Mouse (Mus musculus): Measurements from ENCODE around the gene Snx4.

The Snx4 gene

DNA sequence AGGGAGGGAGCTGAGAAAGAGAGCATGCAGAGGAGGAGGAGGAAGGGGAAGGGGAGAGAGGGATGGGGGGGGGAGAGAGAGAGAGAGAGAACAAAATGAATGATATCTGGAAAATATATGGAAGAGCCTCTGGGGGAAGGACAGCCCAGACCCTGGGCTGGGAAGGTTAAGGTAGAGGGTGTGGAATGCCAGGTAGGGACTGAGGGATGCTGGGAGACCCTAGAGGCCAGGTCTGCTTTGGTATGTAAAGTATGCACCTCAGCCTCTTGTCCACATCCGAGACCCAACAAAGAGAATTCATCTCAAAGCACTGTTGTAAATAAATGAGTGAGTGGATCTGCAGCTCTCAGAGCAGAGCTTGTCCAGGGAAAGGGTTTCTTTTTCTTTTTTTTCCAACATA is 91.1 kb downstream of the Snx4 start:
- DNase-seq (ENCODE audit: low read depth, low spot score) = no peak

DNA sequence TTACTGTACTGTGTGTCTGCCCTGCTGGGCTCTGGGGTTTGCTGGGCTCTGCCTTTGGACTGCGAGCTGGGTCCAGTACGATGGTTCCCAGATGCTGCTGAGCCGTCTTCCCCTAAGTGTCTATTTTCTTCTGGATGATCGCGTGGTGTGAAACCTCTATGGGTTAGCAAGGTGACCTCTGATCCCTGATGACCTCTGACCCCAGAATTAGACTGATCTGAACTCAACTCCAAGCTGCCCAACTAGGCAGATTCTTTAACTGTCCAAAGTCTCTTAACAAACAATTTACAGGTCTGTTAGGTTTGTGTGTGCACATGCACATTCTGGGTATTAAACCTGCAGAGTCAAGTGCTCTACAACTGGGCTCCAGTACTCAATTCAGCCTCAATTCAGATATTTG is 91.9 kb downstream of the Snx4 start:
- DNase-seq (ENCODE audit: low read depth, low spot score) = no peak

DNA sequence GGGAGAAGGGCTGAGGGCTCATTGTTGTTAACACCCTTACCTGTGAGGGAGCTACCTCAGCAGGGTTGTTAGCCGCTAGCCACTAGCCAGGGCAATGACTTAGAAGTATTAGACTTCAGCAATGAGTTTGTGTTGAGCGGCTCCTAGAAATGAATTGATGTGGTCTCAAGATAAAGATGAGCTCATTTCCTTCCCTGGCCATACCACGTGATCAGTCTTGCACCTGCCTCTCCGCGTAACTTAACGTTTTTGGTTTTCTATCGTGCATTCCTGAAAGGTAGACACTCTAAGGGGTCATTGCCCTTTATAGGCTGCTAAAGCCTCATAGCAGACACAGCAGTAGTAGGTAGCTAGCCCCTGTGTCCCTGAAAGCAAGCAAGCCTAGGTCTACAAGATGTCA is 92.4 kb downstream of the Snx4 start:
- DNase-seq (ENCODE audit: low read depth, low spot score) = peak; percentile 82

DNA sequence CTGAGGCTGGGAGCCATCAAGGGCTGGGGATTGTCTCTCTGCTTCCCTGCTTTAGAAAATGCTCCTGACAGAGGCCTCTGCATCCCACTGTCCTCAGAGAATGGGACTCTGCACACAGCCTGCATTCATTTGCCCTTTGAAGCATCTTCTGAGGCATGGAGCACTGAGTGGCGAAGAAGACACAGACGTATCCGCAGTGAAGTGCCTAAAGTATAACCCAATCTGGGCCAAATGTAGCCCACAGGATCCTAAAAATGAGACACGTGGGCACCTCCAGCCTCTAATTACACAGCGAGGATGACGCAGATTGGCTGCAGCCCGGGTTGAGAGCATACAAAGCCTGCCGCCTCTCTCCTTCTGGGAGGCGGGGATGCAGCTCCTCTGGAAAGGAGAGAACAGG is 93.1 kb downstream of the Snx4 start:
- DNase-seq (ENCODE audit: low read depth, low spot score) = no peak

DNA sequence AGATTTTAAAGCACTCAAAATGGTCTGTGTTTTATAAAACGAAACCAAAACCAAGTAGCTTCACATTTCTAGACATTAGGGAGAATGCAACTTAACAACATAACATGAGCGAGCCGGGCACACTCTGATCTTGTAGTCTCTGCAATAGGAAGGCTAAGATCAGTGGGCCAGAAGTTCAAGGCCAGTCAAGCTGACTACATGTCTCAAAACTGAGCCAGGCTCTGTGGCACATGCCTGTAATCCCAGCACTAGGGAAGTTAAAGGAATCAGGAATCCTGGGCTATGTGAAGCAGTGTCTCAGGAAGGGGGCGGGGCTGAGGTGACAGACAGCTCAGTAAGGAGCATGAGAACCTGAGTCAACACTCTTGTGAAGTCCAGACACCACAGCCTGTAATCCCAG is 93.6 kb downstream of the Snx4 start:
- peak; percentile 38 for DNase-seq (ENCODE audit: low read depth, low spot score)

DNA sequence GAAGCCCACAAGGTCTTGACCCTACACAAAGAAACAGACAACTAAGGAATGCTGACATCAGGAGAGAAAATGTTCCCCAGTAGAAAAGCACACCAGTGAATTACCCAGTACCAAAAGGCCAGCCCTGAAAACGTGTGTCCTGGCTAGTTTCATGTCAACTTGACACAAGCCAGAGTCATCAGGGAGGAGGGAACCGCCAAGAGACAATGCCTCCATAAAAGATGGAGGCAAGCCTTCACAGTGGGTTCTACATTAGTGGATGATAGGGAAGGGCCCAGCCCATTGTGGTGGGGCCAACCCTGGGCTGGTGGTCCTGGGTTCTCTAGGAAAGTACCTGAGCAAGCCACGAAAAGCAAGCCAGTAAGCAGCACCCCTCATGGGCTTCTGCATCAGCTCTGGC is 95.1 kb downstream of the Snx4 start:
- no peak for DNase-seq (ENCODE audit: low read depth, low spot score)

DNA sequence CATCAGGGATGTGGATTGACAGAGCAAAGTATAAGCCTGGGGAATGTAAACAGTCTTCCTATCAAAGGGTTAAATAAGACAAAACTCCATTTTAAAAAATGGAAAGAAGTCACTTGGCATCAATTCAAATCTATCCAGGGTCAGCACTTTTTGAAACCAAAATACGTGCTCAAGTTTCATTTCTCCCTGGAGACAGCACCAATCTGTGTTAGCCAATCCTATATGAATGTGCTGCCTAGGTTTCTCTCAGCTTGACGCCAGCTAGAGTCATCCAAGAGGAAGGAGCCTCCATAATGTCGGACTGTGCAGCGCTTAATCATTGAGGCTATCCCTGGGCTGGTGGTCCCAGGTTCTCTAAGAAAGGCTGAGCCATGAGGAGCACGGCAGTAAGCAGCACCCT is 95.9 kb downstream of the Snx4 start:
- no peak for DNase-seq (ENCODE audit: low read depth, low spot score)
